Mouse (Mus musculus) MEL (cell line): ENCODE data around the gene Bmf.

Experiments
- BHLHE40 ChIP-seq: IDR thresholded peaks from 2 replicates; pipeline ENCODE4 v1.6.1; 2012; ENCODE audit warnings: low read depth, mild to moderate bottlenecking, inconsistent platforms, low read length, improper control_type of control experiment, borderline replicate concordance
- CTCF ChIP-seq, 3 experiments: IDR thresholded peaks in 2 of 3; conservative IDR thresholded peaks in 1 of 3; 2 replicates each; pipeline ENCODE4 v1.5.1; 2011 to 2012; ENCODE audit warnings: low read length in 3 of 3, low read depth in 2 of 3, mild to moderate bottlenecking in 2 of 3, improper control_type of control experiment in 1 of 3, inconsistent platforms in 1 of 3, mixed read lengths in 1 of 3, moderate library complexity in 1 of 3; ENCODE audit not compliant: control insufficient read depth in 1 of 3, insufficient read depth in 1 of 3, poor library complexity in 1 of 3, severe bottlenecking in 1 of 3
- ELF1 ChIP-seq: IDR thresholded peaks from 2 replicates; pipeline ENCODE4 v1.6.1; 2014; ENCODE audit warnings: low read depth, mild to moderate bottlenecking, inconsistent platforms, low read length, improper control_type of control experiment, moderate library complexity
- EP300 ChIP-seq, 2 experiments: IDR thresholded peaks; 2 replicates each; pipeline ENCODE4 v1.6.1; 2011; ENCODE audit warnings: improper control_type of control experiment in 2 of 2, low read length in 2 of 2, low read depth in 1 of 2, mild to moderate bottlenecking in 1 of 2
- GATA1 ChIP-seq: IDR thresholded peaks from 2 replicates; pipeline ENCODE4 v1.6.1; 2011; ENCODE audit warnings: low read depth, low read length, improper control_type of control experiment
- KAT2A ChIP-seq: conservative IDR thresholded peaks from 2 replicates; pipeline ENCODE4 v1.6.1; 2012; ENCODE audit warnings: low read depth, low read length, improper control_type of control experiment, inconsistent platforms
- MAFK ChIP-seq: IDR thresholded peaks from 2 replicates; pipeline ENCODE4 v1.6.1; 2011; ENCODE audit warnings: low read depth, mild to moderate bottlenecking, low read length, improper control_type of control experiment, borderline replicate concordance
- NRF1 ChIP-seq: IDR thresholded peaks from 2 replicates; pipeline ENCODE4 v1.6.1; 2014; ENCODE audit warnings: low read depth, mild to moderate bottlenecking, inconsistent platforms, low read length, improper control_type of control experiment, moderate library complexity; ENCODE audit not compliant: poor library complexity, insufficient read depth, severe bottlenecking
- POLR2A ChIP-seq, 2 experiments: IDR thresholded peaks; 2 replicates each; pipeline ENCODE4 v1.6.1; 2011 to 2012; ENCODE audit warnings: low read length in 2 of 2, mild to moderate bottlenecking in 2 of 2, control low read depth in 1 of 2, improper control_type of control experiment in 1 of 2, low read depth in 1 of 2, moderate library complexity in 1 of 2; ENCODE audit not compliant: control insufficient read depth in 1 of 2, insufficient read depth in 1 of 2, poor library complexity in 1 of 2
- POLR2AphosphoS2 ChIP-seq: IDR thresholded peaks from 2 replicates; pipeline ENCODE4 v1.6.1; 2011; ENCODE audit warnings: low read length, improper control_type of control experiment
- USF2 ChIP-seq, 2 experiments: IDR thresholded peaks; 2 replicates each; pipeline ENCODE4 v1.6.1; 2011 to 2012; ENCODE audit warnings: improper control_type of control experiment in 2 of 2, low read length in 2 of 2, borderline replicate concordance in 1 of 2, inconsistent platforms in 1 of 2, low read depth in 1 of 2, mild to moderate bottlenecking in 1 of 2; ENCODE audit not compliant: insufficient read depth in 1 of 2

GRCm38 (mm10) chr2:118520042-118520933, 29.2 kb downstream of the Bmf start:
- TF ChIP-seq USF2 (IDR thresholded peaks at IDR 0.05; ENCODE audit: borderline replicate concordance in 1 of 2, insufficient read depth in 1 of 2, low read depth in 1 of 2, low read length in 2 of 2) (no peak), CTCF (IDR thresholded peaks at IDR 0.05 in 2 of 3, conservative IDR thresholded peaks at IDR 0.05 in 1 of 3; ENCODE audit: control insufficient read depth in 1 of 3, insufficient read depth in 1 of 3, low read depth in 2 of 3, low read length in 3 of 3, poor library complexity in 1 of 3, severe bottlenecking in 1 of 3) (no peak), MAFK (no peak), POLR2A (IDR thresholded peaks at IDR 0.05; ENCODE audit: control insufficient read depth in 1 of 2, insufficient read depth in 1 of 2, low read depth in 1 of 2, low read length in 2 of 2, poor library complexity in 1 of 2) (no peak), BHLHE40 (no peak), ELF1 (no peak), KAT2A (no peak), EP300 (IDR thresholded peaks at IDR 0.05; ENCODE audit: low read depth in 1 of 2, low read length in 2 of 2) (no peak), GATA1 (no peak), POLR2AphosphoS2 (no peak), NRF1 (no peak)
